Mouse (Mus musculus): ENCODE data around the gene Ffar3. TPM values are rescaled to one million over a fixed set of nuclear protein-coding genes. Genes with fewer than 3 reads are reported as not detected.

Gene Ffar3
- total RNA-seq (2014; rRNA removed) (not detected in 2 replicates), polyA plus RNA-seq (2012; rRNA removed) (not detected in 2 replicates)

GRCm38 (mm10) chr7:30856078-30856477 is at the start of gene Ffar3:
Ffar3 (minus strand) TSS chr7:30856178.
- no peak within 1 kb of the TSS for H3K27ac ChIP-seq (replicated peaks; ENCODE audit: insufficient read depth, low read depth, low read length)
- no peak for TF ChIP-seq CTCF (IDR thresholded peaks at IDR 0.05; ENCODE audit: low read depth, low read length)
- no peak for TF ChIP-seq POLR2A (IDR thresholded peaks at IDR 0.05; ENCODE audit: extremely low read depth, insufficient read depth, low read length)
- no peaks in the 10 kb centered on the region for H3K27me3 ChIP-seq (ENCODE audit: control insufficient read depth, insufficient read depth, low read length)
- no peaks in the 10 kb centered on the region for H3K36me3 ChIP-seq (ENCODE audit: control insufficient read depth, insufficient read depth, low read length)
- H3K4me3 ChIP-seq (ENCODE audit: insufficient read depth, low read depth, low read length): no peak within 1 kb of the TSS
- H3K79me2 ChIP-seq (ENCODE audit: control insufficient read depth, insufficient read depth, low read length): no peaks in the 10 kb centered on the region
- no peak within 1 kb of the TSS for H3K9ac ChIP-seq (ENCODE audit: low read depth, low read length)
- no peaks in the 10 kb centered on the region for H3K4me1 ChIP-seq (ENCODE audit: control insufficient read depth, insufficient read depth, low read length)
- 74% methylated on average over 6 of the region's 6 CpGs for WGBS
- no peak for DNase-seq (ENCODE audit: extremely low read depth, low read depth, low spot score)

GRCm38 (mm10) chr7:30904042-30904441 is 48.1 kb upstream of the Ffar3 start:
- Histone ChIP-seq H3K27me3 (ENCODE audit: control insufficient read depth, insufficient read depth, low read length) (peaks cover 2% of the 10 kb centered on the region; the same call in 1 of the 2 replicates), H3K79me2 (ENCODE audit: control insufficient read depth, insufficient read depth, low read length) (no peaks in the 10 kb centered on the region), H3K4me1 (ENCODE audit: control insufficient read depth, insufficient read depth, low read length) (no peaks in the 10 kb centered on the region), H3K9ac (ENCODE audit: low read depth, low read length) (no peak overlapping the region), H3K36me3 (ENCODE audit: control insufficient read depth, insufficient read depth, low read length) (no peaks in the 10 kb centered on the region), H3K27ac (replicated peaks; ENCODE audit: insufficient read depth, low read depth, low read length) (no peak overlapping the region), H3K4me3 (ENCODE audit: insufficient read depth, low read depth, low read length) (no peak overlapping the region)
- no peak for DNase-seq (ENCODE audit: extremely low read depth, low read depth, low spot score)
- TF ChIP-seq POLR2A (IDR thresholded peaks at IDR 0.05; ENCODE audit: extremely low read depth, insufficient read depth, low read length) (no peak), CTCF (IDR thresholded peaks at IDR 0.05; ENCODE audit: low read depth, low read length) (peak; percentile 75)
- 58% methylated on average over 4 of the region's 4 CpGs for WGBS

GRCm38 (mm10) chr7:30895217-30895616 is 39.2 kb upstream of the Ffar3 start:
- Histone ChIP-seq H3K27me3 (ENCODE audit: control insufficient read depth, insufficient read depth, low read length) (no peaks in the 10 kb centered on the region), H3K9ac (ENCODE audit: low read depth, low read length) (no peak overlapping the region), H3K27ac (replicated peaks; ENCODE audit: insufficient read depth, low read depth, low read length) (no peak overlapping the region), H3K36me3 (ENCODE audit: control insufficient read depth, insufficient read depth, low read length) (no peaks in the 10 kb centered on the region), H3K79me2 (ENCODE audit: control insufficient read depth, insufficient read depth, low read length) (no peaks in the 10 kb centered on the region), H3K4me3 (ENCODE audit: insufficient read depth, low read depth, low read length) (no peak overlapping the region), H3K4me1 (ENCODE audit: control insufficient read depth, insufficient read depth, low read length) (peaks cover 13% of the 10 kb centered on the region; the same call in 1 of the 2 replicates)
- no peak for TF ChIP-seq CTCF (IDR thresholded peaks at IDR 0.05; ENCODE audit: low read depth, low read length)
- no peak for TF ChIP-seq POLR2A (IDR thresholded peaks at IDR 0.05; ENCODE audit: extremely low read depth, insufficient read depth, low read length)
- peak; percentile 26 for DNase-seq (ENCODE audit: extremely low read depth, low read depth, low spot score)
- 23% methylated on average over 3 of the region's 3 CpGs for WGBS

GRCm38 (mm10) chr7:30892515-30892914 is 36.5 kb upstream of the Ffar3 start:
- peaks cover 13% of the 10 kb centered on the region; the same call in 1 of the 2 replicates for H3K4me1 ChIP-seq (ENCODE audit: control insufficient read depth, insufficient read depth, low read length)
- no peak for TF ChIP-seq CTCF (IDR thresholded peaks at IDR 0.05; ENCODE audit: low read depth, low read length)
- TF ChIP-seq POLR2A (IDR thresholded peaks at IDR 0.05; ENCODE audit: extremely low read depth, insufficient read depth, low read length): no peak
- no peaks in the 10 kb centered on the region for H3K36me3 ChIP-seq (ENCODE audit: control insufficient read depth, insufficient read depth, low read length)
- no peak overlapping the region for H3K9ac ChIP-seq (ENCODE audit: low read depth, low read length)
- H3K27me3 ChIP-seq (ENCODE audit: control insufficient read depth, insufficient read depth, low read length): no peaks in the 10 kb centered on the region
- H3K79me2 ChIP-seq (ENCODE audit: control insufficient read depth, insufficient read depth, low read length): no peaks in the 10 kb centered on the region
- DNase-seq (ENCODE audit: extremely low read depth, low read depth, low spot score): no peak
- H3K4me3 ChIP-seq (ENCODE audit: insufficient read depth, low read depth, low read length): no peak overlapping the region
- 76% methylated on average over 3 of the region's 3 CpGs for WGBS
- H3K27ac ChIP-seq (replicated peaks; ENCODE audit: insufficient read depth, low read depth, low read length): no peak overlapping the region

- Histone ChIP-seq H3K36me3 (ENCODE audit: control insufficient read depth, insufficient read depth, low read length) (no peaks in the 10 kb centered on the region), H3K27me3 (ENCODE audit: control insufficient read depth, insufficient read depth, low read length) (no peaks in the 10 kb centered on the region), H3K4me3 (ENCODE audit: insufficient read depth, low read depth, low read length) (no peak overlapping the region), H3K79me2 (ENCODE audit: control insufficient read depth, insufficient read depth, low read length) (no peaks in the 10 kb centered on the region), H3K4me1 (ENCODE audit: control insufficient read depth, insufficient read depth, low read length) (peaks cover 13% of the 10 kb centered on the region; the same call in 1 of the 2 replicates), H3K27ac (replicated peaks; ENCODE audit: insufficient read depth, low read depth, low read length) (no peak overlapping the region), H3K9ac (ENCODE audit: low read depth, low read length) (no peak overlapping the region)
- TF ChIP-seq CTCF (IDR thresholded peaks at IDR 0.05; ENCODE audit: low read depth, low read length): no peak
- no peak for TF ChIP-seq POLR2A (IDR thresholded peaks at IDR 0.05; ENCODE audit: extremely low read depth, insufficient read depth, low read length)
- whole genome bisulfite sequencing: 90% methylated on average over 9 of the region's 9 CpGs
- DNase-seq (ENCODE audit: extremely low read depth, low read depth, low spot score): no peak
Measured at GRCm38 (mm10) chr7:30891746-30892145, 35.8 kb upstream of the Ffar3 start.

- H3K4me1 ChIP-seq (ENCODE audit: control insufficient read depth, insufficient read depth, low read length): peaks cover 11% of the 10 kb centered on the region; the same call in 1 of the 2 replicates
Measured at GRCm38 (mm10) chr7:30890681-30891080, 34.7 kb upstream of the Ffar3 start.

More at GRCm38 (mm10) chr7:30890681-30891080, 34.7 kb upstream of the Ffar3 start:
- Histone ChIP-seq H3K79me2 (ENCODE audit: control insufficient read depth, insufficient read depth, low read length) (no peaks in the 10 kb centered on the region), H3K4me3 (ENCODE audit: insufficient read depth, low read depth, low read length) (no peak overlapping the region), H3K27ac (replicated peaks; ENCODE audit: insufficient read depth, low read depth, low read length) (no peak overlapping the region), H3K36me3 (ENCODE audit: control insufficient read depth, insufficient read depth, low read length) (no peaks in the 10 kb centered on the region), H3K9ac (ENCODE audit: low read depth, low read length) (no peak overlapping the region), H3K27me3 (ENCODE audit: control insufficient read depth, insufficient read depth, low read length) (no peaks in the 10 kb centered on the region)
- peak; percentile 16 for DNase-seq (ENCODE audit: extremely low read depth, low read depth, low spot score)
- 12% methylated on average over 2 of the region's 2 CpGs for WGBS
- TF ChIP-seq POLR2A (IDR thresholded peaks at IDR 0.05; ENCODE audit: extremely low read depth, insufficient read depth, low read length) (no peak), CTCF (IDR thresholded peaks at IDR 0.05; ENCODE audit: low read depth, low read length) (no peak)
